Mouse (Mus musculus) hindbrain, embryonic 16.5 days (tissue): ENCODE data around the gene Slc31a2. TPM values are rescaled to one million over a fixed set of nuclear protein-coding genes. Genes with fewer than 3 reads are reported as not detected.

Source experiments
- polyA plus RNA-seq: library from polyadenylated mRNA; unstranded; fragments of >200 nt; fragmentation: Nextera tagmentation; extraction: Ambion mirVana; gene quantifications from 2 replicates; pipeline ENCODE4 v1.2.1, GENCODE M21; 2015

Slc31a2 gene
- polyA plus RNA-seq, 1 experiment from 2014 or later = 18.2 TPM

Other genes starting within 250 kb of the Slc31a2 start
- gene Mup20, start 208.4 kb upstream of the Slc31a2 start, polyA plus RNA-seq = not detected in 2 replicates
- gene Mup3, start 175.2 kb upstream of the Slc31a2 start, polyA plus RNA-seq = not detected in 2 replicates
- not detected in 2 replicates for gene Mup21, start 111.7 kb upstream of the Slc31a2 start, polyA plus RNA-seq
- gene Zfp37, start 31.5 kb upstream of the Slc31a2 start, polyA plus RNA-seq = 26.5 and 31.5 TPM in 2 replicates
- gene Fkbp15, start 98.0 kb downstream of the Slc31a2 start, polyA plus RNA-seq = 22.9 and 24.6 TPM in 2 replicates
- gene Slc31a1, start 98.2 kb downstream of the Slc31a2 start, polyA plus RNA-seq = 50.0 and 51.1 TPM in 2 replicates
- 71.0 and 72.2 TPM in 2 replicates for gene Cdc26, start 146.1 kb downstream of the Slc31a2 start, polyA plus RNA-seq
- 12.4 and 15.8 TPM in 2 replicates for gene Prpf4, start 146.2 kb downstream of the Slc31a2 start, polyA plus RNA-seq
- gene Rnf183, start 172.7 kb downstream of the Slc31a2 start, polyA plus RNA-seq = 0.29 TPM in 1 of 2 replicates, not detected in the other
- gene Wdr31, start 208.3 kb downstream of the Slc31a2 start, polyA plus RNA-seq = 14.4 and 16.0 TPM in 2 replicates
- 0.63 and 0.80 TPM in 2 replicates for gene Bspry, start 217.5 kb downstream of the Slc31a2 start, polyA plus RNA-seq
- gene Hdhd3, start 240.9 kb downstream of the Slc31a2 start, polyA plus RNA-seq = 11.2 and 11.5 TPM in 2 replicates